Mouse (Mus musculus): Measurements from ENCODE around the gene Cdh5.

The Cdh5 gene

GRCm38 (mm10) chr8:104136277-104136676, 34.9 kb downstream of the Cdh5 start:
- peak; percentile 12 for DNase-seq (ENCODE audit: low spot score)

- DNase-seq (ENCODE audit: low spot score): no peak
Observed at GRCm38 (mm10) chr8:104137636-104138035, 36.2 kb downstream of the Cdh5 start.

GRCm38 (mm10) chr8:104140611-104141010, 39.2 kb downstream of the Cdh5 start:
- no peak for DNase-seq (ENCODE audit: low spot score)

GRCm38 (mm10) chr8:104142415-104142814, 41.0 kb downstream of the Cdh5 start:
- no peak for DNase-seq (ENCODE audit: low spot score)

- no peak for DNase-seq (ENCODE audit: low spot score)
Observed at GRCm38 (mm10) chr8:104143379-104143778, 42.0 kb downstream of the Cdh5 start.

- no peak for DNase-seq (ENCODE audit: low spot score)
Observed at GRCm38 (mm10) chr8:104144434-104145216, 43.2 kb downstream of the Cdh5 start.

- peak; percentile 53 for DNase-seq (ENCODE audit: low spot score)
Observed at GRCm38 (mm10) chr8:104145981-104146689, 44.7 kb downstream of the Cdh5 start.

- no peak for DNase-seq (ENCODE audit: low spot score)
Observed at GRCm38 (mm10) chr8:104146717-104147494, 45.5 kb downstream of the Cdh5 start.

- no peak for DNase-seq (ENCODE audit: low spot score)
Observed at GRCm38 (mm10) chr8:104147947-104148346, 46.5 kb downstream of the Cdh5 start.

GRCm38 (mm10) chr8:104160731-104161130, 59.3 kb downstream of the Cdh5 start:
- no peak for DNase-seq (ENCODE audit: low spot score)

- DNase-seq (ENCODE audit: low spot score): no peak
Observed at GRCm38 (mm10) chr8:104169461-104169860, 68.0 kb downstream of the Cdh5 start.

- DNase-seq (ENCODE audit: low spot score): no peak
Observed at GRCm38 (mm10) chr8:104170118-104171049, 69.0 kb downstream of the Cdh5 start, which contains the start of gene Bean1. Gene Bean1, plus strand, starts transcription at chr8:104170442.

- no peak for DNase-seq (ENCODE audit: low spot score)
Observed at GRCm38 (mm10) chr8:104171050-104171620, 69.7 kb downstream of the Cdh5 start.

GRCm38 (mm10) chr8:104172420-104172819, 71.0 kb downstream of the Cdh5 start:
- DNase-seq (ENCODE audit: low spot score): no peak

- DNase-seq (ENCODE audit: low spot score): no peak
Observed at GRCm38 (mm10) chr8:104175848-104176527, 74.6 kb downstream of the Cdh5 start.

- no peak for DNase-seq (ENCODE audit: low spot score)
Observed at GRCm38 (mm10) chr8:104177054-104177453, 75.6 kb downstream of the Cdh5 start.

- no peak for DNase-seq (ENCODE audit: low spot score)
Observed at GRCm38 (mm10) chr8:104184905-104185304, 83.5 kb downstream of the Cdh5 start.

- DNase-seq (ENCODE audit: low spot score): no peak
Observed at GRCm38 (mm10) chr8:104186827-104187226, 85.4 kb downstream of the Cdh5 start.

- DNase-seq (ENCODE audit: low spot score): no peak
Observed at GRCm38 (mm10) chr8:104187622-104188021, 86.2 kb downstream of the Cdh5 start.

GRCm38 (mm10) chr8:104188459-104188858, 87.0 kb downstream of the Cdh5 start:
- no peak for DNase-seq (ENCODE audit: low spot score)
